Mouse (Mus musculus): ENCODE measurements around the gene Snrpa1.

Gene Snrpa1

DNA sequence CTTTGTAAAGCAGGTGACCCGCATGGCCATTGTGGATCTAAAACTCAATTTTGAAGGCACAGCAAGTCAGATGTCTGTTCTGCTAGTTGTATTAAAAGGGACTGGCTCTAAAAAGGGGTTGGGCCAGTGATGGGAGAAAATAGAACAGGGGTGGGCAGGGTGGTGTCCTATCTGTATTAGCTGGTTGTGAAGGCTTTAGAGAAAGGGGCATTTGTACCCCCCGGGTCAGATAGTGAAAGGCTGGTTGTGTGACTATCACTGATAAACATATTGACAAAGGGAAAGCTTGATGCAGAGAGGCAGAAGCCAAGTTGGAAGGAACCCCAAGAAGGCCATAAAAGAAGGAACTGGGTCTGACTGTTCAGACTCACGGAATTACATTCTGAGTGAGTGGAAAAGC, 54.8 kb downstream of the Snrpa1 start:
- DNase-seq (ENCODE audit: low read depth, low spot score), result no peak

DNA sequence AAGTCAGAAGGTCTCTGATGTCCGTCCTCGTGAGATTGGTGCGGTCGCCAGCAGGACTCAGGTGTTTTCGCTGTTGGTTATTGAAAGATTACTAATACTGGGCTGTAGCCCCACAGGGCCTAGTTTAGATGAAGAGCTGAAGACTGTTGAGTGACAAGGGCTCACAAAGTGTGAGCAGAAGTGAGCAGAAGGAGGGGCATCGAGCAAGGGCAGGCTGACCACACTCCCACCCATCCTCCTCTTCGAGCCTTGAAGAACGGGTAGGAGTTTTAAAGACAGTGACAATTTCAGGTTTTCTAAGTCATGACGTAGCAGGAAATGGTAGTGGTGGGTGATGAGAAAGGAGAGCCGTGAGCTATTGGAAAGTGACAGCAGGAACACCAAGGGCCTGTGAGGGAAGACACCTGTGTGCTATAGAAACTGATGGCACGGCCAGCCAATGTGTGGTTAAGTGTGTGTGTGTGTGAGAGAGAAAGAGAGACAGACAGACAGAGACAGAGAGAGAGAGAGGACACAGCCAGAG, 57.1 kb downstream of the Snrpa1 start:
- DNase-seq (ENCODE audit: low read depth, low spot score), result no peak

DNA sequence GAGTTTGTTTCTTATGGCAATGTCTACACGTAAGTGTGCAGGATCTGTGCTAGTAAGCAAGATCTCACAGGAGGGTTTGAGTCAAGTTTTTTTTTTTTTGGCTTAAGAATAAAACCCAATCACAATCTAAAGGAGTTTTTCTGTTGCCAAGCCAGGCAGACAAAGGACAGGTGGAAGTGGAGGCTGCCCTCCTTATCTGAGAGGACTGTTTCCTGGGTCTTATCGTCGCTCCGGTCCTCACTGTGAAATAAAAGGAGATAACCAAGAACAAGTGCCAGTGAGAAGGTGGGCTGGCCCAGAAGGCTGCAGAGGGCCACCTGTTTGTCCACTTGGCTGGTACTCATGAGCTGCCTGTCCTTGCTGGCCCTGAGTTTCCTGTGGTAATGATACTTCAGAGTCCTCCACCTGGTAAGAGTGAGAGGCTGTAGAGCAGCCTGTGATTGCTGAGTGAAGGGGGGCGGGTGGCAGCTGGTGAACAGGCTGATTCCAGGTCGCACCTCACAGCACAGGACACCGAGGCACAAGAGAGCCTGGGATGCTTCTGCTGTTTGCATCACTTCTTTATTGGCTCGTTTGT, 58.2 kb downstream of the Snrpa1 start:
- no peak for DNase-seq (ENCODE audit: low read depth, low spot score)

DNA sequence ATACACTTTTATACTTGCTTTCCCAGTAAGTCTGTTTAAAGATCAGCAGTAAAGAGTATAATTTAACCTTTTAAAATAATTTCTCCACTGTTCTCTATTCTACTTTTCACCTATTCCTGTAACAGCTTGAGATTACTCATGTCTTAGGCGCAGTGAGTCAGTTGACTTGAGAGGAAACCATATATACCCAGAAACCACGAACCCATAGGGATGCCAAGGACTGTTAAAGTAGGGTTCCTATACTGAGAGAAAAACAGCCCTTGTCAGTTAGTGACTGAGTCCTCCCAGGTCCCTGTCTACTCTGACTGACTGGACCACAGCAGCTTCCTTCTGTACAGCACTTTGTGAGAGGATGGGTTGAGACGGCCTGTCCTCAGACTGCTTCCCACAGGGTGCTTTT, 59.2 kb downstream of the Snrpa1 start:
- DNase-seq (ENCODE audit: low read depth, low spot score), result no peak

DNA sequence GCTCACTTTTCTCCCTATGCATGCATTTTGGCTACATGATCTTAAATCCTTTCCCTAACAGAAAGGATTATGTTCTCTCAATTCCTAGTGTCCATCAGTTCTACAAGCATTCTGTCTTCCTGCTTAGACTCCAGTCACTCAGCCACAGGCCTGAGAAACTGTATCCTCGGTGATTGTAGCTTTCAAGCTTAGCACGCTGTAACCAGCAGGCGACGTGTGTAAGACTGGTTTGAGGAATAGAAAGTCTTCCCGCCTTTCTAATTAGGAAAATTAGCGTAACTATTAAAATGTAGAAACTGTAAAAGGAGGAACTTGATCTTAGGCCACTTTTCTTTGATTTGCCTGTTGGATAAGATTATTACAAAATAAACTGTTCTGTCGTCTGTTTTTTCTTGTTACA, 60.0 kb downstream of the Snrpa1 start:
- no peak for DNase-seq (ENCODE audit: low read depth, low spot score)

DNA sequence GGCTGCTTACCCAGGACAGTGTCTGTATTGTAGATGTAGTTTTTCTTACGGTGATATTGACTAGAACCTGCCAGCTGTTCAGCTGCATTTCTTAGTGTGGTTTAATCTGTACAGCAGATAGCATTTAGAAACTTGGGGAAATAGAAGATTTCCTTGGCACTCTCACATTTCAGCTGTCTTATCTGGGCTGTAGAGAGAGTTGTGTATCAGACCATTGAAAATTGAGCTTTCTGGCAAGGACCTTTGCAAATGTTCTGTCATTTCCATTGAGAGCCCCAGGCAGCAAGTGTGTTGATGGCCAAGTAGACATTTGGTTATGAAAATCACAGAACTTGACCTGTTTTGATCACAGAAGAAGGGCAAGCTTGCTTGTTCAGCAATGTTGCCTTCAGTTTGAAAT, 61.3 kb downstream of the Snrpa1 start:
- DNase-seq (ENCODE audit: low read depth, low spot score), result no peak

DNA sequence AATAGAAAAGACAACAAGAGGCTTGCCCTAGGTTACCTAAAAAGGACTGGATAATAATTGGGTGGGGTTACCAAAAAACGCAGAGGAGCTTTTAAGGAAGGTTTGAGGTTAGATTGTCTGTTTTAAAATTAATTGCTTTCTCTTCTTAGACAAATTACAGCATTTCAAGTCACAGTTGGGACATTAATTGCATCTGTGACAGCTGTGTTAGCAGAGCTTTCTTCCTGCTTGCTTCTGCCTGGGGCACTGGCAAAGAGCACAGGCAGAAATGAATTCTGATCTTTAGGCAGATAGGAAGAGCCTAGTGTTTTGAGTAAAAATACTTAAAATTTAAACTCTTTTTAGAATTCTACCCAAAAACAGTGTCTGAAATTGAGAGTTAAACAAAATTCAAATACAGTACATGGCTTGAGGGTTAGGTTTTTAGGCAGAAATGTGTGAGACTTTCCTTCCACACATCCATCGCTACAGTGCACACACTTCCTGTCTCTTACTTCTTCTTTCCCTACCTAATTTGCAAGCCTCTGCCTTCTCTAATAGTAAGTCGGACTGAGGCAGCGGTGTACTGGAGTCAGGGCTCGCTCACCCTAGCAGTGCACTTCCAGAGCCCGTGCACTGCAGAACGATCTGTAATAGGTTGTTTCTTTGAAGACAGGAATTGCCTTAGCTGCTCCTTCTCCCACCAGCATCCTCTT, 62.0 kb downstream of the Snrpa1 start:
- DNase-seq (ENCODE audit: low read depth, low spot score), result no peak
